Mouse (Mus musculus) myocyte (in vitro differentiated cells): ENCODE measurements around the gene Kif1b. TPM values are rescaled to one million over a fixed set of nuclear protein-coding genes. Genes with fewer than 3 reads are reported as not detected.

ENCODE experiments used
- H3K27me3 ChIP-seq: one replicate; pipeline ENCODE4 v1.6.1; 2011; ENCODE audit not compliant: control insufficient read depth, insufficient read depth, insufficient read length
- H3K36me3 ChIP-seq: one replicate; pipeline ENCODE4 v1.6.1; 2011; ENCODE audit not compliant: control insufficient read depth, insufficient read depth
- H3K4me2 ChIP-seq: one replicate; pipeline ENCODE4 v1.6.1; 2011; ENCODE audit warnings: low read depth, control low read depth
- H3K4me3 ChIP-seq: one replicate; pipeline ENCODE4 v1.5.1; 2011; ENCODE audit warnings: mild to moderate bottlenecking, control low read depth, moderate library complexity
- H3K79me2 ChIP-seq: one replicate; pipeline ENCODE4 v1.6.1; 2011; ENCODE audit not compliant: control insufficient read depth, insufficient read depth
- H3ac ChIP-seq: one replicate; pipeline ENCODE4 v1.6.1; 2011; ENCODE audit not compliant: control insufficient read depth, insufficient read length
- CEBPB ChIP-seq: IDR thresholded peaks from 2 replicates; pipeline ENCODE4 v1.6.1; 2011; ENCODE audit warnings: mild to moderate bottlenecking, moderate library complexity; ENCODE audit not compliant: poor library complexity, insufficient read depth, severe bottlenecking
- E2F4 ChIP-seq: IDR thresholded peaks from one replicate; pipeline ENCODE4 v1.6.1; 2011; ENCODE audit warnings: mild to moderate bottlenecking, control low read depth, moderate library complexity; ENCODE audit not compliant: insufficient read depth
- MAX ChIP-seq: IDR thresholded peaks from one replicate; pipeline ENCODE4 v1.6.1; 2011; ENCODE audit warnings: low read depth, mild to moderate bottlenecking, control low read depth
- MYOD1 ChIP-seq, 3 experiments: IDR thresholded peaks; one replicate each; pipeline ENCODE4 v1.6.1; 2011; ENCODE audit warnings: control low read depth in 2 of 3, low read depth in 2 of 3, mild to moderate bottlenecking in 2 of 3, moderate library complexity in 1 of 3; ENCODE audit not compliant: insufficient read length in 2 of 3, control insufficient read depth in 1 of 3
- MYOG ChIP-seq, 3 experiments: IDR thresholded peaks; one replicate each; pipeline ENCODE4 v1.6.1; 2011; ENCODE audit warnings: control low read depth in 2 of 3, low read depth in 2 of 3, mild to moderate bottlenecking in 2 of 3; ENCODE audit not compliant: insufficient read length in 2 of 3, control insufficient read depth in 1 of 3, insufficient read depth in 1 of 3
- POLR2A ChIP-seq: IDR thresholded peaks from one replicate; pipeline ENCODE4 v1.6.1; 2011; ENCODE audit warnings: low read depth, mild to moderate bottlenecking, control low read depth, moderate library complexity; ENCODE audit not compliant: insufficient read length
- POLR2AphosphoS2 ChIP-seq: IDR thresholded peaks from one replicate; pipeline ENCODE4 v1.6.1; 2011; ENCODE audit warnings: low read depth, control low read depth; ENCODE audit not compliant: insufficient read length
- REST ChIP-seq: IDR thresholded peaks from one replicate; pipeline ENCODE4 v1.6.1; 2011; ENCODE audit warnings: mild to moderate bottlenecking, control low read depth, moderate library complexity; ENCODE audit not compliant: insufficient read depth, insufficient read length
- SRF ChIP-seq: IDR thresholded peaks from one replicate; pipeline ENCODE4 v1.6.1; 2011; ENCODE audit warnings: low read depth; ENCODE audit not compliant: control insufficient read depth, insufficient read length
- TCF12 ChIP-seq: IDR thresholded peaks from one replicate; pipeline ENCODE4 v1.6.1; 2011; ENCODE audit warnings: mild to moderate bottlenecking, control low read depth; ENCODE audit not compliant: poor library complexity, insufficient read depth, severe bottlenecking
- TCF3 ChIP-seq: IDR thresholded peaks from one replicate; pipeline ENCODE4 v1.6.1; 2011; ENCODE audit warnings: low read depth, control low read depth; ENCODE audit not compliant: insufficient read length
- USF1 ChIP-seq: IDR thresholded peaks from one replicate; pipeline ENCODE4 v1.6.1; 2011; ENCODE audit warnings: low read depth, mild to moderate bottlenecking, control low read depth, moderate library complexity
- polyA plus RNA-seq: library from polyadenylated mRNA; unstranded; fragments of >200 nt; fragmentation: generic; extraction: Trizol; gene quantifications from one replicate; pipeline ENCODE4 v1.2.1, GENCODE M21; 2012; ENCODE audit warnings: missing spikeins

Kif1b gene
- polyA plus RNA-seq, 1 experiment, result 26.7 TPM

GRCm38 (mm10) chr4:149303502-149303901 lies 4.0 kb downstream of the Kif1b start:
- Histone ChIP-seq H3K79me2 (peaks cover 85% of the 10 kb centered on the region), H3K27me3 (no peaks in the 10 kb centered on the region), H3K36me3 (peaks cover 3% of the 10 kb centered on the region), H3K4me3 (no peak overlapping the region), H3ac (no peak overlapping the region), H3K4me2 (peak overlapping the region; percentile 8)
- TF ChIP-seq POLR2AphosphoS2, result no peak
- no peak for TF ChIP-seq USF1
- no peak for TF ChIP-seq MYOD1 (IDR thresholded peaks at IDR 0.05; ENCODE audit: control insufficient read depth in 1 of 3, insufficient read length in 2 of 3, low read depth in 2 of 3)
- TF ChIP-seq TCF3, result no peak
- TF ChIP-seq SRF, result no peak
- no peak for TF ChIP-seq POLR2A
- no peak for TF ChIP-seq MYOG (IDR thresholded peaks at IDR 0.05; ENCODE audit: control insufficient read depth in 1 of 3, insufficient read depth in 1 of 3, insufficient read length in 2 of 3, low read depth in 2 of 3)
- no peak for TF ChIP-seq MAX
- TF ChIP-seq E2F4, result no peak
- no peak for TF ChIP-seq TCF12
- TF ChIP-seq REST, result no peak
- no peak for TF ChIP-seq CEBPB

GRCm38 (mm10) chr4:149302751-149303150 lies 4.7 kb downstream of the Kif1b start:
- Histone ChIP-seq H3K27me3 (no peaks in the 10 kb centered on the region), H3K36me3 (peaks cover 3% of the 10 kb centered on the region), H3K79me2 (peaks cover 91% of the 10 kb centered on the region), H3ac (no peak overlapping the region), H3K4me3 (no peak overlapping the region), H3K4me2 (no peak overlapping the region)
- TF ChIP-seq MAX (no peak), POLR2AphosphoS2 (no peak), MYOG (IDR thresholded peaks at IDR 0.05; ENCODE audit: control insufficient read depth in 1 of 3, insufficient read depth in 1 of 3, insufficient read length in 2 of 3, low read depth in 2 of 3) (no peak), CEBPB (no peak), USF1 (no peak), POLR2A (no peak), MYOD1 (IDR thresholded peaks at IDR 0.05; ENCODE audit: control insufficient read depth in 1 of 3, insufficient read length in 2 of 3, low read depth in 2 of 3) (no peak), TCF12 (no peak), REST (no peak), TCF3 (no peak)

DNA sequence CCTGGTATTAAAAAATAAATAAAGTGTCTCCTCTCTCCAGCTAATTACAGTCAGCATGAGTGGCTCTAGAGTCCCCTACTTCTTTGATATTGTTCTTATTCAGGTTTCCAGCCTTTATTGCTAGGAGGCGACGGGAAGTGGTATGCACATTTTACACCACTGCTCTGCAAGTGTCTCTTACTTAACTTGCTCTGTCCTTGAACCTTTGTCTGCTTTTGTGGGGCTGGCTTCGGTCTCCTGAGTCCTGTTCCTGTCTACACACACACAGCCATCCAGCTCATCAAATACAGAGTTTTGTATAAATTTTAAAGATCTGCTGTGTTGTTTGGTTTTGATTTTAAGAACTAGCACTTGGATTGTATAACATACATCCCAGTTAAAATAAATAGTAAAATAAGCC lies 5.4 kb downstream of the Kif1b start:
- no peak overlapping the region for H3K4me3 ChIP-seq
- peaks cover 96% of the 10 kb centered on the region for H3K79me2 ChIP-seq
- TF ChIP-seq SRF, result no peak
- no peak for TF ChIP-seq USF1
- no peak for TF ChIP-seq POLR2A
- TF ChIP-seq POLR2AphosphoS2, result no peak
- no peak for TF ChIP-seq MYOD1 (IDR thresholded peaks at IDR 0.05; ENCODE audit: control insufficient read depth in 1 of 3, insufficient read length in 2 of 3, low read depth in 2 of 3)
- no peak for TF ChIP-seq REST
- no peak for TF ChIP-seq MAX
- TF ChIP-seq MYOG (IDR thresholded peaks at IDR 0.05; ENCODE audit: control insufficient read depth in 1 of 3, insufficient read depth in 1 of 3, insufficient read length in 2 of 3, low read depth in 2 of 3), result no peak
- no peak for TF ChIP-seq TCF3
- no peak for TF ChIP-seq CEBPB
- TF ChIP-seq E2F4, result no peak
- TF ChIP-seq TCF12, result no peak
- H3K27me3 ChIP-seq, result no peaks in the 10 kb centered on the region
- no peak overlapping the region for H3K4me2 ChIP-seq
- H3K36me3 ChIP-seq, result peaks cover 3% of the 10 kb centered on the region
- H3ac ChIP-seq, result no peak overlapping the region

- H3K4me3 ChIP-seq, result no peak overlapping the region
- peaks cover 3% of the 10 kb centered on the region for H3K36me3 ChIP-seq
- peaks cover 89% of the 10 kb centered on the region for H3K79me2 ChIP-seq
- no peak overlapping the region for H3ac ChIP-seq
- TF ChIP-seq POLR2A, result no peak
- no peak for TF ChIP-seq CEBPB
- TF ChIP-seq POLR2AphosphoS2, result no peak
- no peak for TF ChIP-seq E2F4
- no peak overlapping the region for H3K4me2 ChIP-seq
- H3K27me3 ChIP-seq, result no peaks in the 10 kb centered on the region
These were observed 11.0 kb downstream of the Kif1b start for GRCm38 (mm10) chr4:149296501-149296900.

DNA sequence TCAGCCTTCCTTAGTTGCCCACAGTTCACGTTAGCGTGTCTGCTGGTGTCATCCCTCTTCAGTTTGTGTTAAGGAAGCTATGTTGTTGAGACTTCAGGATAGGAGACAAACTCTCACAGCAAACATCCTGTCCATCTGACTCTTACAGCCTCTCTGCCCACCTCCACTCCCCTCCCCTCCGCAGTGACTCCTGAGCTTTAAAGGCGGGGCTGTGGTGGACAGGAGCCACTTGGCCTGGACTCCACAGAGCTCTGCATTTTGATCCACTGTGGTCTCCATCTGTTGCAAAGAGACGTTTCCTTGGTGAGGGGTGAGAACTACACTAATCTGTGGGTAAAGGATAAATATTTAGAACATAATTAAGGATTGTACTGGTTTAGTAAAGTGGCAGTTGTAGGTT lies 14.5 kb downstream of the Kif1b start:
- TF ChIP-seq USF1, result no peak
- no peak for TF ChIP-seq POLR2A
- no peak for TF ChIP-seq REST
- no peak for TF ChIP-seq E2F4
- no peak for TF ChIP-seq SRF
- TF ChIP-seq MYOG (IDR thresholded peaks at IDR 0.05; ENCODE audit: control insufficient read depth in 1 of 3, insufficient read depth in 1 of 3, insufficient read length in 2 of 3, low read depth in 2 of 3), result no peak
- TF ChIP-seq CEBPB, result no peak
- no peak for TF ChIP-seq MAX
- no peak for TF ChIP-seq TCF3
- TF ChIP-seq MYOD1 (IDR thresholded peaks at IDR 0.05; ENCODE audit: control insufficient read depth in 1 of 3, insufficient read length in 2 of 3, low read depth in 2 of 3), result no peak
- no peak for TF ChIP-seq POLR2AphosphoS2
- TF ChIP-seq TCF12, result no peak
- no peak overlapping the region for H3K4me3 ChIP-seq
- H3K27me3 ChIP-seq, result no peaks in the 10 kb centered on the region
- H3K36me3 ChIP-seq, result peaks cover 15% of the 10 kb centered on the region
- H3ac ChIP-seq, result no peak overlapping the region
- peak overlapping the region; percentile 10 for H3K4me2 ChIP-seq
- peaks cover 59% of the 10 kb centered on the region for H3K79me2 ChIP-seq
